Mouse (Mus musculus) limb, embryonic 10.5 days (tissue): Measurements from ENCODE around the gene Bmp15. TPM values are rescaled to one million over a fixed set of nuclear protein-coding genes. Genes with fewer than 3 reads are reported as not detected.

Experiments used
- DNase-seq: peaks from one replicate; pipeline ENCODE4 v3.0.0-alpha.2; 2017; ENCODE audit warnings: low spot score
- H3K27ac ChIP-seq: fragments of 300-500 bp; sonication (generic); 2 replicates; pipeline ENCODE4 v1.5.1; 2016; ENCODE audit warnings: mild to moderate bottlenecking
- H3K27me3 ChIP-seq: fragments of 300-500 bp; sonication (generic); 2 replicates; pipeline ENCODE4 v1.6.1; 2016; ENCODE audit warnings: low read depth, mild to moderate bottlenecking; ENCODE audit not compliant: poor library complexity, severe bottlenecking
- H3K36me3 ChIP-seq: fragments of 300-500 bp; sonication (generic); 2 replicates; pipeline ENCODE4 v1.6.1; 2016; ENCODE audit warnings: mild to moderate bottlenecking, moderate library complexity
- H3K4me1 ChIP-seq: fragments of 300-500 bp; sonication (generic); 2 replicates; pipeline ENCODE4 v1.6.1; 2016
- H3K4me3 ChIP-seq: fragments of 300-500 bp; sonication (generic); 2 replicates; pipeline ENCODE4 v1.5.1; 2016; ENCODE audit warnings: mild to moderate bottlenecking, moderate library complexity
- H3K9me3 ChIP-seq: fragments of 300-500 bp; sonication (generic); replicated peaks from 2 replicates; pipeline ENCODE4 v1.6.1; 2016; ENCODE audit warnings: mild to moderate bottlenecking
- WGBS: fragments of 180-500 bp; shearing (Covaris S2); methylation state at CpG from one replicate; pipeline ENCODE4 v1.1.7; 2016; 5-methylcytosine and 5-hydroxymethylcytosine counted together
- polyA plus RNA-seq: library from polyadenylated mRNA; unstranded; fragments of >200 nt; fragmentation: Nextera tagmentation; extraction: Ambion mirVana; gene quantifications from 2 replicates; pipeline ENCODE4 v1.2.1, GENCODE M21; 2016

The Bmp15 gene
- 0.04 TPM in 1 of 2 replicates, not detected in the other for polyA plus RNA-seq

GRCm38 (mm10) chrX:6320621-6321020 is at the start of gene Bmp15:
Gene Bmp15 (minus strand): TSS chrX:6320721.
- WGBS: 82% methylated on average over 3 of the region's 3 CpGs
- Histone ChIP-seq H3K27ac (no peak within 1 kb of the TSS), H3K27me3 (no peaks in the 10 kb centered on the region)

DNA sequence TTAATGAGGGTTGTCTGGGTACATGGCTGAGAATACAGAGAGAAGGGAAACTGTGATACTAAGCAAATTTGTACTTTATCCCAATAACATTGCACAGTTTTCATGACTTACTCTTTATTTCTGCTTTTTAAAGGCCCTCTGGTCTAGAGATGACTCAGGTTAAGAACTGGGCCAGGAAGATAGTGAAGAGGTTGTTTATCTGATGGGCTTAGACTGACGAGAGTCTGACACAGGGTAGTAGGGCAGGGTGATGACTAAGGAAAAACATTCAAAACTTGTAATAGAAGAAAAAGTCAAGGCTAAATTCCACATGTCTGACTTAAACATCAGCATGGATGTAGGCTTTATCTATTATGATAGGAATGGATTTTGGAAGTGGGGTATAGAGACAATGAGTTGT is 48.3 kb upstream of the Bmp15 start:
- H3K36me3 ChIP-seq: no peaks in the 10 kb centered on the region
- H3K4me1 ChIP-seq: no peaks in the 10 kb centered on the region
- no peak for DNase-seq
- H3K27me3 ChIP-seq: no peaks in the 10 kb centered on the region
- 82% methylated on average over 1 of the region's 1 CpGs for WGBS
- no peak overlapping the region for H3K27ac ChIP-seq
- no peak overlapping the region for H3K4me3 ChIP-seq
- H3K9me3 ChIP-seq: no peaks in the 10 kb centered on the region

More at GRCm38 (mm10) chrX:6320621-6321020, at the start of gene Bmp15:
- Histone ChIP-seq H3K4me1 (no peaks in the 10 kb centered on the region), H3K36me3 (no peaks in the 10 kb centered on the region), H3K4me3 (no peak within 1 kb of the TSS), H3K9me3 (no peaks in the 10 kb centered on the region)
- DNase-seq: no peak

- WGBS: 76% methylated on average over 6 of the region's 6 CpGs
- no peak overlapping the region for H3K27ac ChIP-seq
- no peaks in the 10 kb centered on the region for H3K4me1 ChIP-seq
Observed at GRCm38 (mm10) chrX:6357503-6358114, 37.1 kb upstream of the Bmp15 start.

DNA sequence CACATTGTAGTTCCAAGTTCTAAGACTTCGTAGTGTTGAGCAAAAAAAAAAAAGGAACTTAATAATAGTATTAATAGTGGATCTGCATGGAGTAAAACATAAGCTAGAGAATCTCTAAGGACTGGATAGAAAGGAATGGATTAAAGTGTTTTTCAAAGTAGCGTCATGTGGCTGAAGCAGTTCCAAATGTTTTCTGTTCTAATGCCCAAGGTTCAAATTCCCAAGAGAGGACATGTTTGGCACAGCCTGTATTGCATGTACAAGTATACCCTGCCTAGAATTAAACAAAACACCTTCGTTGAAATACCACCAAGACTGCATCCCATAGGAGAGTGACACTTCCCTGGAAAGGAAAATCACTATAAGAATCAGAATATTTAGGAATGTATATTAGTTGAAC is 36.4 kb upstream of the Bmp15 start:
- H3K27ac ChIP-seq: no peak overlapping the region
- 86% methylated on average over 3 of the region's 3 CpGs for WGBS

More at GRCm38 (mm10) chrX:6357503-6358114, 37.1 kb upstream of the Bmp15 start:
- Histone ChIP-seq H3K36me3 (no peaks in the 10 kb centered on the region), H3K27me3 (no peaks in the 10 kb centered on the region), H3K9me3 (no peaks in the 10 kb centered on the region), H3K4me3 (no peak overlapping the region)
- DNase-seq: no peak

GRCm38 (mm10) chrX:6345273-6345959 is 24.9 kb upstream of the Bmp15 start:
- Histone ChIP-seq H3K27ac (no peak overlapping the region), H3K9me3 (no peaks in the 10 kb centered on the region), H3K27me3 (no peaks in the 10 kb centered on the region), H3K4me1 (no peaks in the 10 kb centered on the region), H3K4me3 (no peak overlapping the region), H3K36me3 (no peaks in the 10 kb centered on the region)
- WGBS: 56% methylated on average over 1 of the region's 1 CpGs
- DNase-seq: no peak

More for the DNA sequence above, 36.4 kb upstream of the Bmp15 start:
- DNase-seq: no peak
- Histone ChIP-seq H3K27me3 (no peaks in the 10 kb centered on the region), H3K4me1 (no peaks in the 10 kb centered on the region), H3K36me3 (no peaks in the 10 kb centered on the region), H3K9me3 (no peaks in the 10 kb centered on the region), H3K4me3 (no peak overlapping the region)

GRCm38 (mm10) chrX:6324056-6324455 is 3.5 kb upstream of the Bmp15 start:
- H3K4me1 ChIP-seq: no peaks in the 10 kb centered on the region
- H3K27ac ChIP-seq: no peak overlapping the region
- no peak overlapping the region for H3K4me3 ChIP-seq
- no peaks in the 10 kb centered on the region for H3K9me3 ChIP-seq
- WGBS: 23% methylated on average over 1 of the region's 1 CpGs
- H3K36me3 ChIP-seq: no peaks in the 10 kb centered on the region
- DNase-seq: no peak
- no peaks in the 10 kb centered on the region for H3K27me3 ChIP-seq

DNA sequence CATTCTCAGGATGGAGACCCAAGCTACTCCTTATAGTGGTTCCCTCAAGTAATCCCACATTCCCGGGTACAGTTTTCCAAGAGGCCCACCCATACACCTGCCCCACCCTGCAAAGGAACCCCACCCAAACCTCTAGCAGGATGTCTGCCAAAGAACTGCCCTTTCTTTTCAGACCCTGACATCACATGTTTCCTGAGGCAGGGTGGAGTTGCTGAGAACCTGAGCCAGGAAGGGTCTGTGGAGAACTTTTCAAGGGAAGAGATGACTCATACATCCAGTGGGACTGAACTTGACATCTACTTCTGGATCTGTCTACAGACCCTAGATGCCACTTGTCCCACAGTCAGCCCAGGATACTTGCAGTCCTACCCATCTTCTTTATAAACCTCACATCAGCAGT is 2.8 kb downstream of the Bmp15 start:
- WGBS: 87% methylated on average over 1 of the region's 1 CpGs
- Histone ChIP-seq H3K4me1 (no peaks in the 10 kb centered on the region), H3K4me3 (no peak overlapping the region), H3K27me3 (no peaks in the 10 kb centered on the region), H3K36me3 (no peaks in the 10 kb centered on the region), H3K9me3 (no peaks in the 10 kb centered on the region), H3K27ac (no peak overlapping the region)
- no peak for DNase-seq

Other genes starting within 250 kb of the Bmp15 start
- not detected in 2 replicates for gene AU022751, start 237.3 kb downstream of the Bmp15 start, polyA plus RNA-seq
- 12.0 and 13.2 TPM in 2 replicates for gene Nudt10, start 147.7 kb downstream of the Bmp15 start, polyA plus RNA-seq
- gene Shroom4, start 79.1 kb upstream of the Bmp15 start, polyA plus RNA-seq: 9.4 and 12.8 TPM in 2 replicates